Mouse (Mus musculus) adrenal gland, postnatal 36 days (tissue): ENCODE data around the gene Slco3a1. TPM values are rescaled to one million over a fixed set of nuclear protein-coding genes. Genes with fewer than 3 reads are reported as not detected.
A peak's percentile ranks its signal among the peaks of the same experiment; 100 is the strongest.

ENCODE experiments used
- DNase-seq, 2 experiments: peaks; one replicate each; pipeline ENCODE4 v3.0.0; 2021; ENCODE audit warnings: mixed read lengths in 1 of 2
- total RNA-seq, 2 experiments: library from RNA; stranded (reverse); gene quantifications; 2 replicates each; pipeline ENCODE4 v1.2.3; 2021

Gene Slco3a1
- total RNA-seq, 2 experiments from 2014 or later: 26.8 to 34.7 TPM

DNA sequence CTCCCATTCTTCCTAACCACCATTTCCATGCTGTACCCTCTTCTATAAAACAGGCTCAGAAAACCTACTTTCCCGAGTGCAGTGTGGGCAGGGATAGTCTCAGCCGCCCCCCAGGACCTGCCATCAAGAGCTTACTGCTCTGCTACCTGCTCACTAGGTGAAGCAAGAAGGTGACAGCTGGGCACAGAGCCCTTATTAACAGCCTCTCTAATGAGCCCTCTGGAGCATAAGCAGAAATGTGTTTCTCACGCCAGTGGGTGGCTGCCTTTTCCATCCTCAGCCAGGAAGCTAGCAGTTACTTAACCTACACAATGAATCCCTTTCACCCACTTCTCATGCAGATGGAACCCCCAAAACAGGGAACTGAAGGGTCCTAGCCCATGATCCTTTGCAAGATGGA lies 66.9 kb downstream of the Slco3a1 start:
- no peak for DNase-seq

DNA sequence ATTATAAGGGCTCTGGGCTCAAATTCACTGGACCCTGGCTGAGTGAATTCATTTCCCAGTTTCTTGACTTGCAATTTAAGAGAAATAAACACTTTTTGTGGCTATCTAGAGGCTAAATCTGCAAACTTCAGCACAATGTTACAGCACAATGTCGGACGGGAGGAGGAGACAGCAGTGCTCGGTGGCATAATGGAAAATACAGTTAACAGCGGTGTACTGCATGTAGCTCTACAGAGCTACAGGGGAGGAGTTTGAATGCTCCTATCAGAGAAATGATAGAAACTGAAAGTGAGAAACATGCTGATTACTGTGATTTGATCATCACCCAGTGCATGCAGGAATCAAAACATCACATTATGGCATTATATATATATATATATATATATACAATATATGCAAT lies 68.5 kb downstream of the Slco3a1 start:
- no peak for DNase-seq

DNA sequence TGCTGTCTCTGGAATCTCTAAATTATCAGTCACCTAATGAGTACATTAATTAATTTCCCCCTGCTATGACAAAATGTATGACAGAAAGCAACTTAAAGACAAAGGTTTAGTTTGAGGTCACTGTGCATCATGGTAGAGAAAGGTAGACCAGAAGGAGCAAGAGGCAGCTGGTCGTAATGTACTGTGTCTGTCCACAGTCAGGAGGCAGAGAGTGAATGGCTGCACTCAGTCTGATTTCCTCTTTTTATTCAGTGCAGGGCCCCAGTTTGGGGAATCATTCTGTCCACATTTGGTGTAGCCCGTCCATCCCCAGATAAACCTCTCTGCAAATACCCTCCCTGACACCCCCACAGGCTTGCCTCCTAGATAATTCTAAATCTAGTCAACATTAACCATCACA lies 68.9 kb downstream of the Slco3a1 start:
- no peak for DNase-seq

DNA sequence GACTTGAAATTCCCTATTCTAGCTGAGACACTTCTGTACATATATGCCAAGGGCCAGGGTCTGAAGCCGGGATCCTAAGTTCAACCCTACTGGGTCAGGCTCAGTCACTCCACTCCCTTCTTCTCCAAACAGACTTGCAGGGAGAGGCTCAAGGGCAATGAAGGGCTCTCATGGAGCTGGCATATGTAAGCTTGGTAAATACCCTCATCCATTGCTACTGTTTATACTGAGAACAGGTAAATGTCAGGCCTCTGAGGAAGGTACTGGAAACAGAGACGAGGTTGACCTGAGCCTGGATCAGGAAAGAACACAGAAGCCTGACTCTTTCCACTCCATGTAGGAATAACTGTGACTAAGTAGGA lies 70.6 kb downstream of the Slco3a1 start:
- no peak for DNase-seq

DNA sequence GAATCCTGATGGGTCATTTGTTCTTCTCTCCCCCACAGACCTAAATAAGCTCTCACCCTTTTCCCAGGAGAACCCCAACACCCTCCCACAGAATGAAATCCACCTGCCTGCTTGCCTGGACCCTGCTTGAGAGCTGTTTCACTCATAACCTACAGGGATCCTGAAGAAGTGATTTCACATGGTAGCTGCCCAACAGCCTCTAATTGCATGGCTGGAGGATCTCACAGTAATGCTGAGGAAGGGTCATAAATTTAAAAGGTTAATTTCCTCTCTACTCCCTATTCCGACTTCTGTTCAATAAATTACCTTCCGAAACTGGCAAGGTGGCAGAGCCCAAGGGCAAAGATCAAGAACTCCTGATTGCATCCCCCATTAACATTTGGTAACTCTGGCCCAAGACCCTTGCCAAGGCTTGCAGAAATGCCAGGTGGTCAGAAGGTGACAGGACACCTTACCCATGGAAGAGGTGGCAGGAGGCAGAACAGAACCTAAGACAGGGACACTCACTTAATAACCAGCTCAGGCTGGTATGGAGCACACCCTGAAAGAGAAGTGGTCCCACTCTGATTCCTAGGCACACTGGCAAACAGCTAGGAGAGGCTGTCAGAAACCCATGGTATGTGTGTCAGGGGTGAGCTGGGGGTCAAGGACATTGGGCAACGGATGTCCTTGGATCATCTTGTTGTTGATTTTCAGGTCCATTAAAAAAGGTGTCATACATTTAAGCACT lies 71.1 kb downstream of the Slco3a1 start:
- DNase-seq: no peak

DNA sequence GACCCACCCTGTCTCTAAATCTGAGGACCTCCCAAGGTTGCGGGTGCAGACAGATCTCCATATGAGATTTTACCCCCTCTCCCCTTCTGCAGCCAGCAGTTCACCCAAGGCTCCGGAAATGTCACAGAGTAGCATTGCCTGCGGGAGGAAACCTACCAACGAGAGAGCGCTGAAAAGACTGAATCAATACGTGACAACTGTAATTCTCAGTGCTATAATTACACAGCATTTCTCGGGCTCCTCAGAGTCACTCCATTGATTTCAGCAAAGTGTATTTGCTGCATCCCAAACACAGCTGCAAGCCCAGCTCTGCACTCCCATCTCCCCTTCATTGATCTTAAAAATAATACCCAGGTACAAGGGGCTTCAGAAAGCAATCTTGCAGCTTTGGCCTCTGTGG lies 82.8 kb downstream of the Slco3a1 start:
- DNase-seq: no peak

DNA sequence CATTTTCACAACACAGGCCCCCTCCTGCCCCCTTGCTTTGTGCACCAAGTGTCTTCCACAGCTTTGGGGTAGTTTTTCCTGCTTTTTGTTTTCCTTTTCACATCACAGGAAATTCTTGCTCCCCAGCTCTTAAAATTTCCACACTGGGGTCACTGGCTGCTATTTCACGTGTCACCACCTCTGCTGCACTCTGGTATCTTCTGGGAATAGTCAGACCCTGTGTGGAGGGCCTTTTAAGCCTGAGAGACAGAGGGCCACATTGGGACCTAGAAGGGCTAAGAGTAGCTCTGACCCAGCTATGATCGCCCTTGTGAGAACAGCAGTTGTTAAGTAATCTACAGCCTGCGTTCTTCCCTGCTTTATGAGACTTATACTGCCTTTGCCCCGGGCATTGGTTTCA lies 87.7 kb downstream of the Slco3a1 start:
- no peak for DNase-seq

DNA sequence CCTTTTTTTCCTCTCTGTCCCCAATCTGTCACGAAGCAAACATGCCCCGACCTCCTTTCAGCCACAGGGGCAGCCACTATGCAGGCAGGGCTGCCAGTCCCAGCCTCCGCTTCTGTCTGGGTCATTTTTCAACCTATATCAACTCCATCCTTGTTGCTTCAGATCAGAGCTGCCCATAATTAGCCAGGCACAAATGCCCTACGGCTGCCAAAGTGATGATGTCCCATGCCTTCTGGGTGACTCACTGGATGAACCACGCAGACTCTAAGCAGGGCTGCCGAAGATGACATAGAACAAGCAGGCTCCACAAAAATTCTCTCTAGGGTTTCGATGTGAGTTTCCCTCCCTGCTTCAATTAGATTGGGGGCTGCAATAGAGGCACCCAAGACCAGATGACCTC lies 89.9 kb downstream of the Slco3a1 start:
- DNase-seq: peak; percentile 30 to 53

DNA sequence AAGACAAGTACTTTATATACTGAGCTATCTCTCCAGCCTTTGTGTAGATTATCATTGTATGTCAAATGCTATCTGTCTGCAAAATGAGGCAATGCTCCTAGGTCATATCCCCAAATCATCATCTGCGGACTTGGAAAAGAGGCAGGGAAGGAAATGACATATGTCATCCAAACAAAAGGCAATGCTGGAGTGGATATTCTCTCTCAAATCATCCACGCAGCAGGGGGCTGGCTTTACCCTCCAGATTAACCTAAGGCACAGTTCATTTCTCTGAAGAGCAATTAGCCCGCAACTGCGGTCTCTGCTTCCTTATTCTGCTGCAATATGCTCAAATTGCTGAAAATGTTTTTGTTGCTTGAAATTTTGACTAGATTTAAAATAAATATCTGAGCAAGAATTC lies 92.1 kb downstream of the Slco3a1 start:
- no peak for DNase-seq

DNA sequence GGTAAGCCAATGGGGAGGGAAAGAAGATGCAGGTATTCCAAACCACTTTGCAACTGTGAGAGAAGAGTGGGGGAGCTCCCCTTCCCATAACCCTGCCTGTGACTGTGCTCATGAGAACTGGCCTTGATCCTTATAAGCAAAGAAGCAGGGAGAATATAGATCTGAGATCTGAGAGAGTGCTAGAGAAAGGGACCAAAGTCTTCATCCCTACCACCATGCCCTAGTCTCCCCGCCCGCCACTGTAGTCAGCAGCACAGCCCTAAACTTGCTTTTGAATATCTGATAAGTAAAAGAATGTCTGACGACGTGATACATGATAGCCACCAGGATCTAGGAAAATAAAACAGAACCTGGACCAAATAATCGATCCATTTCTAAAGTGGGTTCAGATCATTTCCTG lies 92.8 kb downstream of the Slco3a1 start:
- DNase-seq: no peak

DNA sequence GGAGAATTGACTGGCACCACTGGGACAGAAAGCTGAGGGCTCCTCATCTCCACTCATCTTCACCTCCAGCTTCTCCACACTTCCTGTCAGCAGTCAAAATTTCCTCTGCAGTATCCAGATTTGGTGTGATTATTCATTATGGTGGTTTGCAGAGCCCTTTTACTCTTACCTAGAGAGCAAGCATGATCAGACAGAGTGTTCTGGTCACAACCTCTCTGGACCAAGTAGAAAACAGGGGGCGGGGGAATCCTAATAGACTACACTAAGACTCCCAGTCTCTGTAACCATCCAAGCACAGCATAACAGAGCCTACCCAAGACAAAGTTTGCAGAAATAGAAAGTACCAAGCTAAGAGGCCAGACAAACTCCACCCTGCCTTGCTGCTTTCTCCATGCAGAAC lies 93.4 kb downstream of the Slco3a1 start:
- no peak for DNase-seq

DNA sequence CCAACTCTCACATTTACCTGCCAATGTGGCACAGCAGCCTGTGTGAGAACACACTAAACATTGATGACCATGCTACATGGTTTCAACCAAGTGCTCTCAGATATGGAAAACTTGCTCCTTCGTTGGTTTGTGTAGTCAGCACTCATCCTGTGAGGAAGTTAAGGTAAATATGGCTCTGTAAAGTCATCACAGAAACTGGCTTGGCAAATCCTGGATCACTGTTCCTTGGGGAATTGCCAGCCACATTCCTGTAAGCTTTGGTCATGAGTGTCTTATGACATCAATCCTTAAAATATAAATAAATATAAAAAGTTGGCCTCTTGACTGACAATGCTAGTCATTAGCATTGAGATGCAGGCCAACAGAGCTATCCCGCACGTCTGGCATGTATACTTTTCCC lies 94.8 kb downstream of the Slco3a1 start:
- DNase-seq: peak in 1 of 2 experiments; percentile 19

DNA sequence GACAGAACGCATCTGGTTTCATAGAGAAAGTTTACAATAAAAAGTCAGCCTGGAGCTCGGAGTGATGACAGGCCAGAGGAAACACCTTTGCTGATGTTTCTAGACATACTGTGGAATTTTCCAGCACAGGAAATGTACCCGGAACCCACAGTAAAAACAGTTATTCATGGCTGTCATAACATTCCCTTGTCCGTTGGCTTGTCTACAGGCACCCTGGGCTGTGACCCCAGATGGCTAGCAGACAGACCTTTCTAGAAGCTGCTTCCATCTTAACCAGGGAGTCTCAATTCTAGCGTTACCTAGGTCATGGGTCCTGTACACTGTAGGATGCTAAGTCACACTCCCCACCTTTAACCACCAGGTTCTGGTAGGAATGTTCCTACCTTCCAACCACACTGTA lies 95.3 kb downstream of the Slco3a1 start:
- DNase-seq: peak in 1 of 2 experiments; percentile 3

DNA sequence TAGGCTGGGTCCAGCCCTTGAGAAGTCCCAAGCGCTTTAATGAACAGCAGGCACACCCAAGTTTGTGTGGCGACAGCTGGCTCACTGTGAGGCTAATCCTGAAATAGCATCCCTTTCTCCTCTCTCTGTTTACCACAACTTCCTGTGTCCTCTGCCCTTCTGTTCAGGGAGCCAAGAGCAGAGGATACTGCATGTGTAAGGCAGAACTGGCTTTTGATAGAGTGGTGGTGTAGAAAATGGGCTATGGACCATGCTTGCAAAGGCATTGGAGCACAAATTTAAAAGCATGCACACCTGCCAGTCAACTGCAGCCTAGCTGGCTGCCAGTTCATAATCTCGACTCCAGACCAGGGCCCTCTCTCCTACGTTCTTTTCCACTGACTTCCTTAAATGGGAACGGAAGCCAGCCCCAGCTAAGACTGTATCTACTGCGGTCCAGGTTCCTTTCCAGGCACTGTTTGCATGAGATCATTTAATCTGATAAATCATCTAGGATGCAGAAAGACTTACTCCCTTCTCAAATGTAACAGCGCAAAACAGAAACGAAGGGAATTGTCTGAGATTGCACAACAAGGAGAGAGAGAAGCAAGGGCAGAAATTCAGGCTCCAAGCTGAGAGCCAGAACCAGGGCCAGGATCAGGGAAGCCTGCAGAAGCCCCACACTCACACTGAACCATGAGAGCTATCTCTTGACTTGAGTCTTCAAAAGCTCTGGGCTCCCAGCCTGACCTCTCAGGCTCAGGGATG lies 95.9 kb downstream of the Slco3a1 start:
- peak; percentile 5 to 14 for DNase-seq

DNA sequence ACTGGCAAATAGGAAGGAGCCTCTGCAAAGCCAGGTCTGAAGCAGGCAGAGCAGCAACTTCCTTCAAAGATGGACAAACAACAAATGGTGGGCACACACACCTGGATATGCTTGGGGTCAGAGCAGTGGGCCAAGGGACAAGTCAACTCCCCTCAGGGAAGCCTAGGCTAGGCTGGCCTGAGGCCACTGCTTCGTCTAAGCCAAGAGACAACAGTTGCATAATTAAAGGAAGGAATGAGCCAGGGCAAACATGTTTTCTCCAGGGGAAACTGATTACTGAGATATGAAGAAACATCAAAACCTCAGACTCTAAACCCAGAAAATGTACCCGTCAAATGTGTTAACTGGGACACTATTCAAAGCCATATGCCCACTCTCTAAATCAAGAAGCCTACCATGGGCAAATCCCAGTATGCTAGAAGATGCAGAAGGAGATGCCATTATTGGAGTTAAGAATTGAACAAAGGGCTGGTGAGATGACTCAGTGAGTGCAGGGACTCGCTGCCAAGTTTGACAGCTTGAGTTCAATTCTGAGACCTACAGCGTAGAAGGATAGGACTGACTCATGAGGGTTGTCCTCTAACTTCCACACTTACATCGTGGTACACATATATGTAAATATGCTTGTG lies 97.1 kb downstream of the Slco3a1 start:
- DNase-seq: peak; percentile 41 to 46

DNA sequence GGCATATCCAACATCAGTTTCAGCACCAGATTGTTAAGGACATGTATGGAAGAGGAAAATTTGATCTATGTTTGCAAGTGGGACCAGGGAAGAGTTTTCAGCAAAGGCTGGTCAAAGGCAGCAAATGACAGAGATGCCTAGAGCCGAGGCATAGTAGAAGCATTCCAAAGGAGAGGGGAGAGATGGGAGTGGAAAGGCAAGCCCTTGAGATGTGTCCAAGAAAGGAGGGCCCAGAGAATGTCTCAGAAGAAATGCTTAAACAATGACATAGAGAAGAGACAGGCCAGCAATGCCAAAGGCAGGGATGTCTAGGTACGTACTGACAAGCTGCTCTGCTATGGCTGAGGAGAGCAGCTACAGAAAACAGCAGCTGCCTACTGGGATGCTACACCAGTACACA lies 97.8 kb downstream of the Slco3a1 start:
- no peak for DNase-seq

DNA sequence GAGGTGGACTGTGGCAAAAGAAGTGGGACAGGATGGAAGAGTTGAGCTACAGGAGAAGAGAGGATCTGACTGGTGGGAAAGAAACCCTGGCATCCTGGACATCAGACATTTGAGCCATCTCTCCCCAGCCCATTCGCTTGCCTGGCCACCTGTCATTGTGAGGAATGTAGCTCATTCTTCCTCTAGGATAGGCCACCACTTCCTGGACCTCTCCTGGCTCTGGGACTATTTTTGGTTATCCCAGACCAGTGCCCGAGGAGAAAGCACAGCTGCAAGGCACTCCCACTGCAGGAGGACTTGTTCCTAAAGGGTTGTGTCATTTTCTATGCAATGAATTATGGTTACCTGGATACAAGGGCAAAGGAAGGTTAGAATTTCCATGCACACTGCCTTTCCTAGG lies 103.5 kb downstream of the Slco3a1 start:
- no peak for DNase-seq

DNA sequence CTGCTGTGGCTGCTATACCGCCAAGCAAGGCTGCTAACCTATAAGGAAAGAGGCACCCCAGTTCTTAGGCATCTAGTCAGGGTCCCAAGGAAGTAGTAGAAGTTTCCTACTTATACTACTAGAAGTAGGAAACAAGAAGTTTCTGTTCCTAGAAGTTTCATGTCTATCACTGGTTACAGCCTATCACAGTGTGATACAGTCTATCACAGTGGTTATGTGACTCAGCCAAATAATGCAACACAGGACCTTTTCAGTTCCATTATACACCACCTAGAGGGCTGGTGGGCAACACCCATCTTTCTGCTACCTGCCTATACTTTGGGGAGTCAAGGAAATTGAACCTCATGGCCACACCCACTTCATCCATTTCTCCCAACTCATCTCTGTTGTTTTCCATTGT lies 104.8 kb downstream of the Slco3a1 start:
- no peak for DNase-seq

DNA sequence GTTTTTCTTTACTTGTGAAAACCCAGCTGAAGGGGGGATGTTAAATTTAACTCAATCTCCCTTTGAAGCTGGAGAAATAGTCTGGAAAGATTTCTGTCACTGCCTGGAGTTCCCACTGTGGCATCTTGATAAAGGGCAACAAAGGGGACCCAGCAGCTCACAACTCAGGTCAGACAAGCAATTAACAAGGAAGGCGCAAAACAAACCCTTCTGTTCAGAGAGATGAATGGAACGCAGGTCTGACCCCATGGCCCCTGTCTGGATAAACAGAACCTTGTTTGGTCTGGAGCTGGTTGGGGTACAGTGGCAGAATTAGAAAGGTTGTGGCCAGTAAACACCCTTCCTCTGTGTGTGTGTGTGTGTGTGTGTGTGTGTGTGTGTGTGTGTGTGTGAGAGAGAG lies 106.8 kb downstream of the Slco3a1 start:
- DNase-seq: no peak

DNA sequence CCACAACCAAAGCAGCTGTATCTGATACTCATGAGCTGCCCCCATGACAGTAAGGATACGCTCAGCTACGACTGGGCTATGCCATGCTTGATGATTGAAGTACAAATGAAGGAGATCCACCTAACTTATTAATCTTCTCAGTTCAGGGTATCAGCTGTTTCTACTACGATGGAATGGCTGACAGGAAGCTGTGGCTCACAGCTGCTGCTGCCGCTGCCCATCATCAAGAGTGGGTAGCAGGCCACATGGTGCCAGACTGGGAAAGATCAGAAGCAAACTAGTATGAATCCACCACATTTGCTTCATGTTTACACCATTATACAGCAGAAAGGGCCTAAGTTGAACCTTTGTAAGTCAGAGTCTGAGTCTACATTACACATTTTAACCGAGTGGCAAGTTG lies 109.4 kb downstream of the Slco3a1 start:
- no peak for DNase-seq

DNA sequence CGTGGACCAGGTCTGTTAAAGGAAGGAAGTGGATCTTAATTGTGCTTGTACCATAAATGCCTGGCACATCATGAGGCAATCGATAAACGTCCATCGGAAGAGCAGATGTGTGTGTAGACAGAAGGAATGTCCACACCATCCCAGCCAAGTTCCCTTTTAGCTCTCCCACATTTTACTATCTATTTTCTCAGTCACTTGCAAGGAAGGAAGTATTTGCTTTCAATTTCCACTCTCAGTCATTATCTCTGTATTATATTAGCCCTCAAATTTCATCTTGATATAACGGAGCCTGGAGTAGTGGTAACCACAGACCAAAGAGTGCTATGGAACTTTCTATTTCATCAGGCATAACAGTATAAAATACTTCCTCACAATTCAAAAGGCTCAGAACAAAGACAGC lies 112.2 kb downstream of the Slco3a1 start:
- DNase-seq: no peak

DNA sequence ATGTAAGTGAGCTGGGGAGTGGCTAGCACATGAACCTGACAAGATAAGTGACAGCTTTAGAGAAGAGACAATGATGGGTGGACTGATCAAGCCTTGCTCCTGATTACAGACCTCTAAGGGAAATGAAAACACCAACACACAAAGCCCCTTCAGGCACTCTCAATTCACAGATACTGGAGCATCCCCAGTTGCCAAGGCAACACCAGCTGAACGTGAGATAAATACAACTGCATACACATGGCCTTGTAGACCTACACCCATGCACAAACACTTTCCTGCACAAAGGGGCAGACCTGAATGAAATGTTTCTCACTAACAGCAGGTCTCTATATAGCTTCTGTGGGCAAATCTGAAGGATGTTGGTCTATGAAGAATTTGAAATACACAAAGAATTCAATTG lies 117.0 kb downstream of the Slco3a1 start:
- no peak for DNase-seq

DNA sequence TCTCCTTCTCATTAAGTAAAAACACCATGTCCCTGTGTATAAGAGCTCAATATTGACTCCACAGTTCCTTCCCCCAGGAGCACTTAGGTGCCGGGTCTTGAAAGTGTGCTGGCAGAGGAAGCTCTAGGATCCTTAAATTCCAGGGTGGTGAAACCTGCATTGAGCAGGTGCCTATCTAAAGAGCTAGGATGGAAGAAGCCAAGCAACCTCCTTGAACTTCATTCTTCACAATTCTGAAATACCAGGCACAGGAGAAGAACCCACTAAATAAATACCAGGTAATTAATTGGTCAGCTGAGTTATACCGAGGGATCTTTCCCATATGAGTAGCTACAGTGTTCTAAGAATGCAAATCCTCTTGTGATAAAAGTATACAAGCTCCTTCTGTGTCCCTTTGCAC lies 117.9 kb downstream of the Slco3a1 start:
- no peak for DNase-seq

DNA sequence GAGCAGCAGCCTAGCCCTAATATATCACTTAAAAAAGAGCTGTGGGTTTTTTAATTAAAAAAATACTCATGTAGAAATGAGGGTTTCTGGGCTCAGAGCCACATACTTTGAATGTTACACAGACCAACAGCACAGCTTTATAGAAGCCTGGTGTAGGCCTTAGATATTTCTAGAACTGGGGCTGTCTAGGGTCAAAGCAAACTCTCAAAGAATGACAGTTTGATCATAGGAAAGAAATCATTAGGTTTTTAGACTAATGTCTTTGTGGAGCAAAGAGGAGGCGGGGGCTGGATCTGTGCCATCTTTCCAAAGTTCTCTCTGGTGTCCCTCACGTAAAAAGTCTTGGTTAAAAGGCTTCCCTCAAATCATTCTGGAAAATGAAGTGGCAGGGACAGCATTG lies 121.6 kb downstream of the Slco3a1 start:
- DNase-seq: no peak
